Mouse (Mus musculus) adrenal gland, adult 18-20 months (tissue): ENCODE results near the gene Sept10. TPM values are rescaled to one million over a fixed set of nuclear protein-coding genes. Genes with fewer than 3 reads are reported as not detected.
"Not testable (repeated sequence)": the region's sequence is repeated elsewhere in the genome, so short reads cannot be mapped to it uniquely, and the experiment has no call there.

ENCODE experiments used
- DNase-seq, 2 experiments: peaks; one replicate each; pipeline ENCODE4 v3.0.0; 2021 to 2022; ENCODE audit warnings: low spot score in 2 of 2
- total RNA-seq, 2 experiments: library from RNA; stranded (reverse); gene quantifications; 1 replicate in 1 of 2; 2 replicates in 1 of 2; pipeline ENCODE4 v1.2.3; 2021

Gene Sept10
- total RNA-seq, 2 experiments from 2014 or later = 36.5 to 38.8 TPM

DNA sequence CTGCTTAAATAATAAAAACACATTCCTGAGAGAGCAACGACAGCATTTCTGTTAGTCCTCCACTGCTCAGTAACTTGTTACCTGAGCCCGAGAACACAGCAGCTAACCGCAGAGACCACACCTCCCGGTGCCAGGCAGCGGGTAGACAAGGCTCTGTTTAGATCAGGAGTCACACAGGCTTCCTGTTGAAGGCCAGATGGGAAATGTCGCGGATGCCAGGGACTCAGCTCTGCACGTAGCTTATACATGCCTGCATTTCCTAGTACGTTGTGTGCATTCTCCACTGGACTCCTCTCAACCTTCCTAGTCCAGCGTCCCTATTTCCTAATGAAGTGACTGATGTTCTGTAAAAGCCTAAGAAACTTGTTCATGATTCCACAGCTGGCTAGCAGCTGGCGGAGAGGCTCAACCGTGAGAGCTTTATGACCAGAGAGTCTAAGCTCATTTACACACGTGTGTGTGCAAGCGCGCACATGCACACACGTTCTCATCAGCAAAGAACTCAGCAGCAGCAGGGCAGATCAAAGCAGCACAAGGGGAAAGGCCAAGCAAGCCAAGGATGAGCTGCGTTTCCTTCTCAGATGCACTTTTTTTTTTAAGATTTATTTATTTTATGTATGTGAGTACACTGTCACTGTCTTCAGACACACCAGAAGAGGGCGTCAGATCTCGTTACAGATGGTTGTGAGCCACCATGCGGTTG is 89.6 kb downstream of the Sept10 start:
- no peak for DNase-seq

DNA sequence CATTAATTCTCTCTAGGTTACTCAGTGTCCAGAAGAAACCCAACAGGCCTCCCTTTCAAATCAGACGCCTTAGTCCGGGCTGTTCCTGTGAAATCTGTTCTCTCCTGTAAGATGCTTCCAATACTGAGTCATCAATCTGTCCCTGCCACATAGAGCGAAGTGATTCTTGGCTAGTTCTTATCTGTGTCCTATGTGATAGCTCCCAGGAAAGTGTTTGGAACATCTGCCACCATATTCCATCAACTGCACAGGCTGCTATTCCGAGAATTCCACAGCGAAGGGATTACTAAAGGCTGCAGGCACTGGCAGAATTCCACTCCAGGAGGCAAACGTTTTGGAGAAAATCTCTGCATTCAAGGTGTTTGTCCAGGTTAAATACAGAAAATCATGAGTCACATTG is 94.0 kb downstream of the Sept10 start:
- no peak for DNase-seq

DNA sequence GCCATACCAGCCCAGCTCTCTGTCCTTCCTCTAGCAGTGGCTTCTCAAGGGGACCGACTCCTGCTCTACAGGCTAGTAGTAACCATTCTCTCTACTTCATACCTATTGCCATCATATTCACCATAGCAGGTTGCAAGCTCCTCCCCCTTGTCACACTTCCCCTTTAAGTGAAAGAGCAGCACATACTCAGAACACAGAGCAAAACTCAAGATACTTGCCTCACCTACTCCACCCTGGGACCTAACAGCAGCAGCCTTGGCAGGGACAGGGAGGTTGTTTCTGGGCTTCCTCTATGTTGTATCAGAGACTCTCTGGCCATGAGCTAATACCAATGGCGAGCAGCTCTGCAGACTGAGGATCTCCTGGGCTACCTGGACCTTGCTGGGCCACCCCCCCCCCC is 96.2 kb downstream of the Sept10 start:
- DNase-seq = no peak

DNA sequence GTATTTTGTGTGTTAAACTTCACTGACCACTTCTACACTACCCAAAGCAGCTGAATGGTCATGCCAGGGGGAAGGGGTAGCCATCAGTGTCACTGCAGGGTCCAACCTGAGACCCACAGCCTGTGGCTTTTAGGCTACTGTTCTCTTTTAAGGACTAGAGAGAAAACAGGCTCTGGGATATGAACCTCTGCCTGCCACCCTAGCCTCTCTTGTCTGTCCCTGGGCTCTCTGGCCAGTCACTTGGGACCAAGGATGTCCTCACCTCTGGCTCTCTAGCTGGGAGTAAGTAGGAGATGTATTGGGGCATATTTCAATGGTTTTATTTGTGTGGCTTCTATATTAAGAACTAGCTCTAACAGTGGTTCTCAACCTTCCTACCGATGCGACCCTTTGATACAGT is 101.8 kb downstream of the Sept10 start:
- no peak for DNase-seq

DNA sequence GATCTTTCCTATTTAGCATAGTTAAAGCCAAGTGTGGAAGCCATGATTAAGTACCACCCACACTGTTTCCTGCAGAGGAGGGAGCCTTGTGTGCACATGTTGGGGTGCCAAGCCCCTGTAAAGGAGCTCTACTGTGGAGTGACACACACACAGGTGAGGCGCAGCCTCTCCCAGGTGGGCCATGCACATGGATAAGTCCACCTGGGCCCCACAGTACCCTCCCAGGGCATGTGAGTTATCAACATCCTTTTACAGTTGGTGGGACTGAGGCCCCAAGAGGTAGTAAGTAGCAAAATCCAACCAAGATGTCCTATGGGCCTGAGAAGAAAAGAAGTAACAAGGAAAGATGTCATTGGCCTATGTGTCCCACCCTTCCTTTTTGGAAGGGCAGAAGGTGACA is 102.6 kb downstream of the Sept10 start:
- peak in 1 of 2 experiments; percentile 12 for DNase-seq

DNA sequence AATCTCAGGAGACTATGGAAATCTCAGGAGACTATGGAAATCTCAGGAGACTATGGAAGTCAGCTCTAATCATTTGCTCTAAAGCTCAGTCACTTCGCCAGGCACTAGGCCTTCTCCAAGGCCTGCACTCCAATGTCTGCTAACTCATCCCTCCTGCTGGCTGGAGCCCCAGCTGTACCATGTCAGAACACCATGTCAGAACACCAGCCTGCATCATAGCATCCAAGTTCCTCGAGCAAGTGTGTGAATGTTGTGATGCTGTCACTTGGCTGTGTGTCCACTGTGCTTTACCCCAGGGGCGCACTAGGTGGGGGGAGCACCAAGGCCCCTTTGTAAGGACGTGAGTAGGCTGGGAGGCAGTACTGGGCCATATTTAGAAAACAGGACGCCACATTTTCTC is 104.1 kb downstream of the Sept10 start:
- no peak for DNase-seq

DNA sequence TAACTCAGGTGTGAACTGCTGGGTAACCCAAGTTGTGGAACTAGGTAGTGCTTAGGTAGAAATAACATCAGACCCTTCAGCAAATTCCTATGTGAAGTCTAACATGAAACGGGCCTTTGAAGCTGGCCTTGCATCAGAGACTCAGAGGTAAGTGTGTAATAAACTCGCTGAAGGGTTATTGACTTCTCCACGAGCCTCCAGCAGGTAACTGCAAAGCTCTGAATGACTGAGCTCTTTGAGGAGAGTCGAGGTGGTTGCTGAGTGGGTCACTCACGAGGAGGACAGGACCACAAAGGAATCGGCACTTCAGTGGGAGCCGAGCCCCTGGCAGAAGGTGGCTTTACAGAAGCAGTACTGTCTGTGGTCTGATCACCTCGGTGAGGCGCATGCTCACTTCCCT is 105.3 kb downstream of the Sept10 start:
- DNase-seq = no peak

DNA sequence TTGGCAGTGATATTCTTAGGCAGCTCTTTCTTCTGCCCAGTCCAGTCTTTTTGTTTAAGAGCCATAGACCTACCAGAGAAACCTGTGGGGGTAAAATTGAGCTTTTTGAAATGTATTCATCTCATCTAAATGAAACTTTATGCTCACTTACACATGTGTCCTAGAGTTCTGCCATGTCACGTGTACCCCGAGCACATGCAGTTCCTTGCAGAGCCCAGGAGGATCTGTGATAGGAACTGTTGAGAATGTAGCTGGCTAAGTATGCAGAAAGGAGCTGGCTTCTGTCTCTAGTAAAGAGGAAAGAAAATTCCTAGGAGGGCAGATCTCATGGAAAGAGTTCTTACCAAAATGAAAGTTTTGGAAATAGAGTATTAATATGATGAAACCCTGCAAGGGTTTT is 106.0 kb downstream of the Sept10 start:
- no peak for DNase-seq

DNA sequence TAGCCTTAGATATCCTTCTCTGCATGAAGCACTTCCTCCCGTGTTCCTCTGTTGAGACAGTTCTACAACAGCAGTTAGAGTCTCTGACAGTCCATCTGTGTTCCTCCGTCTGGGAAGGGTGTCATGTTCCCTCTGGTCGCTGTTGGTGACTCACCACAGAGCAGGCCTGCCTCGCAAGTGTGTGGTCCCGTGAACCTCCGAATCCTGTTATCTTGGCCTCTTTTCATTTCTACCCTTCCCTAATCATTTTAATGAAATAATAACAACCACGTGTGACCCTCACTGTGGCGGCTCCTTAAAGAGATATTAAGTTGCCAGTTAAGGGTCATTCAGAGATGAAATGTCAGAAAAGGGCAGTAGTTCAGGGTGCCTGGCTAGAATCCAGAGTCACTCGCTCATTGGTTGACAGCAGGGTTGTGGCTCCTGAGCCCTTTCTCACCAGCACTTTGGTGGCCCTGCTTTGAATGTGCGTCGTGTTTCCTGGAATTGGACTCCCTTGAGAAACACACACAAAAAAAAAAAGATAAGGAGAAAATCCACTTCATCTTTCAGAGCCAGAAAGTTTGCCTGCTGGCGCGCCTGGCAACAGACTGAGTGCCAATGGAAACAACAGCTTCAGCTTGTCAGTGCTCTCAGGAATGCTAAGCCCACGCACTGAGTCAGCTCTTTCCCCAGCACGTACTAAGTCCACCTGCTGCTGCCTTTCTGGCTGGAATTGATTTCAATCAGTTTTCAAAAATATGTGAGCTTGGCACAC is 106.9 kb downstream of the Sept10 start:
- DNase-seq = peak; percentile 22 to 31

DNA sequence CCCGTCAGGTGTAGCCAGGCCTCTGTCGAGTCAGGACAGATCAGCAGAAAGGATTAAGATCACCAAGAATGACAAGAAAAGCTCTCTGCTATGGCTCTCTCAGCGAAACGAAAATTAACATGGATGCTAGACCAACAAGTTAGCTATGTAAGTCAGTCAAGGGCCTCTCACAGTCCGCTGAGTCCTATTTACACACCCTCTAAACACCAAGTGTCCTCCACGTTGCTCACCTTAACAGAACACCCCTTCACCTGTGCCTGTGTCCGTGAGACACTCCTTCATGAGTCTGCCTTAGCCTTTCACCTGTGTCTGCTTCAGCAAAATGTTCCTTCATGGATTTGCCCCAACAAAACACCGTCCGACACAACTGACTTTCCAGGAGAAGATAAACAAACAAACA is 108.3 kb downstream of the Sept10 start:
- DNase-seq = no peak

DNA sequence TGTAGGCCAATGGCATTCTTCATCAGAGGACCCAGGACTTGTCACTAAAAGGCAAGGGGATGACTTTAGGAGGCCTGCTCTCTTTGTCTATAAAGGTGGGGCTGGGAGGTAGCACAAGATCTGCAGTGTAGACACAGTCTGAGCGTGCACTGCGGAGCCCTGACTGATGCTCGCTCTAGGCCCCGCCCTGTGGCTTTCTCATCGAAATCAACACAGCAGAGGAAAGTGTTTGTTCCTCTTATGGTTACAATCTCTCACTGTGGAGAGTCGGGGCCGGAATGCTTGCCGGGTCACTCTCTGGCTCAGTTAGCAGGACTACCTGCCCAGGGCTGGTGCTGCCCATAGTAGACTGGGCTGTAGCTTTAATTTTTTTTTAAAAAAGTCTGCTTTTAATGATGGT is 108.9 kb downstream of the Sept10 start:
- DNase-seq = no peak

DNA sequence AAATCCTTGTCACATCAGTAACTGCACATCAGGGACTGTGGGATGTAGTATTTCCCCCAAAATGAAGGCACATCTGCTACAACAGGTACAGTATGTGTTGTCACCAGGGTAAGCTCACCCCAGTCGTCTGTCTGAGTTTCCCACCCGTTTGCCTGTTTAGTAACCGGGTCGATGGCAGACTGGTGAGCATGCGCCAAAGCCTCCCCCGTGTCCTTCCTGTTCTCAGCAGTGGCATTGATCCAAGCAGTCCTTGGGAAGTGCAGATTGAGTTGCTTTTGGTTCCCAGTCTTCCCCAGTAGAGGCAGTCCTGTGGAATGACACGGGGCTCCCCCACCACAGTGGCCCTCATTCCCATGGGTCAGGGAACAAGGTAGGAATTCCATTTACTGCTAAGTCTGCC is 111.3 kb downstream of the Sept10 start:
- DNase-seq = no peak

DNA sequence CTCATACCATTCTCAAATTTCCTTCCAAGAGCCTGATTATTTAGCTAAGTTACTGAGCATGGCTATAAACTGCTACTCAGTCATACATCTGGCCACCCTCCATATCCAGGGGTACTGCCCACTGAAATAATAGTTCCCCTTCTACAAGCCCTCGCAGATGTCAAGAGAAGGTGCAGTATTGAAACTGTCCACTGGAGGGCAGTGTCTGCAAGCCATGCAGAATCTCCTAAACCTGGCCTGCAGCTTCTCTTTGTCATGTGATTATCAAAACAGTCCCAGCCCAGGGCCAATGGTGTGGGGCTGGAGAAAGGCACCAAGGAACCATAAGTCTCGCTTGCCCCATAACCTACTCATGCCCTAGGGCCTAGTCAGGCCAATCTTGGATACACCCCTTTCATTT is 112.6 kb downstream of the Sept10 start:
- peak; percentile 66 to 69 for DNase-seq

DNA sequence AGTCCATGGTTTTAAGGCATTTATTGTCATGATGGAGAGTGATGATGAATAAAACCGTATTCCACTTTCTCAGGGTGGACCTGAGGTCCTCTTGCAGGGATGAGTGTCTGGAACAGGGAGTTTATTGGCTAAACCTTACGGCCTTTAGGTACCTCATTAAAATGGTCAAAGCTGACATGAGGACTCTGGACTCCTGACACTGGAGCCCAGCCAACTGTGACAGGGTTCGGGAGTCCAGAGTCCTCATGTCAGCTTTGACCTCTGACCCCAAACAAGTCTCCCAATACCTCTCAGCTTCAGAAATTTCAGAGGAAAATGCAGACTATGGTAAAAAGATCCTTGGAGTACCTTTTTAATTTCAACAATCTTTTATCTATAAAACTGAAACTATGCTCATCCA is 115.0 kb downstream of the Sept10 start:
- no peak for DNase-seq

DNA sequence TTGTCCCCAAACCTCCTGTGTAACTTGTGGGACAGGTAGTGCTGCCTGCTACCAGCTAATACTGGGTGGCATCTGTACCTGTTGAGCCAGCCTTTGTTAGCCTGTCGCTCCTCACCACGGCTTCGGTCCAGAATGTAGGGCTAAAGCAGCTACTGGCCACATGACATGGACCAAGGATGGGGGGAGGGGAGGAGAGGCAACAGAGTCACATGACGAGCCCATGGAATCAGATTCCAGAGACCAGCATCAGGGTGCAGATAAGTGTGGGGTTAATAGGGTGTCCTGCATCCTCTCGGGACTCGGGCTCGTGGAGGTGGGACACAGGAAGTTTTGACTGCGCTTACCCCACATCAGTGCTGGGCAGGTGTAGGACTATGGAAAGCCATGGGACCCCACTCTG is 115.8 kb downstream of the Sept10 start:
- DNase-seq = no peak

DNA sequence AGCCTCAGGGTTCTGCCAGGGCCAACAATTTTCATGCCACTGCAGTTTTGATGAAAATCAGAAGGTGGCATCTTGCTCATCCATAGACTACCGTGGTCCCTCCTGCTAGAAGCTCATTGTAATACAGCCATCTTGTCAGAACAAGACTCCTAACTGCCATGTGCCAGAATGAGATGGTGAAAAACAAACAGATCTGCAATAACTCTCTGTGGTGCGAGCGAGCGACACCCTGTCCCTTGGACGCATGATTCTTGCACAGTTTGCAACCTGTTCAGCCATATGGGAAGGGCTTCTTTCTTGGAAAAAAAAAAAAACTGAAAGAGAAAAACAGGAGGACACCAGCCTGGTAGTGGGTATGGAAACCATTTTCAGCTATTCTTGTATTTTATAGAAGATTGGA is 117.0 kb downstream of the Sept10 start:
- no peak for DNase-seq

DNA sequence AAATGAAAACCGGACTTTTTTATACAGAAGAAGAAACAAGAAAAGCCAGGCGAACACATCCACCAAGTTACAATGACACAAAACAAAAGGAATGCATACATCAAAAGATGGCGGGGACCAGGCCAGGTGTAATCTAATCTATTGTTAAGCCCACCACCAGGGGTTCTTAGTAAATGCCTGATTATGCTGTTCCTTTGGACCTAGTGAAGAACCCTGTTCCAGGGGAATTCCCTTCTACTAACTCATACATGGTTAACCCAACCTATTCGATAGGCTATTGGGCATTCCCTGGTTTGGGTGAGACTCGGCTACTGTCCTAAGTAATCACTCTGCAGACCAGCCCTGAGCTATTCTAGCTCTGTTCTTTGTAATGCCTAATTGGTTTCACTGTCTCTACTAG is 118.6 kb downstream of the Sept10 start:
- not testable (repeated sequence) for DNase-seq

DNA sequence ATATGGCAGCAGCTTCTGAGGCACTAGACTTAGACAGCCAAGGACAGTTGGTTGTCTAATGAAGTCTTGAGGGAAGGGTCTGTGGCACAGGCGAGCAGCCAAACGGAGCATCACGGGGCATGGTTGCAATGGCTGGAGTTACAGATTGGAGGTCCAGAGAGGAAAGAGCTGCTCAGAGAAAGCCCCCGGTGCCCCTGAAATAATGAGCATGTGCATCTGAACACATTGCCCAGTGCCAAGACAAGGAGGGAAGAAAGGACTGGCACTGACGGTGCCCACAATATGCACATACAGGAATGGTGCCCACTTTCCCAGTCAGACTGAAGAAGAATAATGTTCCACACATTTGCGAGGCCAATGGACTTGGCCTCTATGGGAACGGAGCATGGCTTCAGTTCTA is 129.7 kb downstream of the Sept10 start:
- DNase-seq = no peak

Other genes starting within 250 kb of the Sept10 start
- gene Sowahc, start 106 bp upstream of the Sept10 start, total RNA-seq = 10 to 100 TPM; 34.8 to 56.6 TPM
- gene P4ha1, start 101.4 kb upstream of the Sept10 start, total RNA-seq = 100 to 1,000 TPM in 1 of 2 experiments, 10 to 100 TPM in 1; 82.5 to 154 TPM
- 10 to 100 TPM; 64.8 to 84.7 TPM for gene Gm10273, start 173.8 kb upstream of the Sept10 start, total RNA-seq
- gene Pla2g12b, start 181.8 kb upstream of the Sept10 start, total RNA-seq = not detected
- gene Oit3, start 219.9 kb upstream of the Sept10 start, total RNA-seq = 1 to 10 TPM; 2.0 to 2.3 TPM